Mouse (Mus musculus) small intestine, adult 2 months (tissue): ENCODE data around the gene Pgp.
"Not testable (repeated sequence)": the region's sequence is repeated elsewhere in the genome, so short reads cannot be mapped to it uniquely, and the experiment has no call there.

Experiments
- CTCF ChIP-seq: fragments of 200-500 bp; IDR thresholded peaks from 2 replicates; pipeline ENCODE4 v1.5.1; 2012; ENCODE audit warnings: low read depth, mild to moderate bottlenecking, control low read depth, inconsistent platforms, low read length, moderate library complexity, mixed read lengths; ENCODE audit not compliant: insufficient replicate concordance, insufficient read length; ENCODE audit errors: extremely low read depth
- POLR2A ChIP-seq: fragments of 200-500 bp; IDR thresholded peaks from 2 replicates; pipeline ENCODE4 v1.6.1; 2012; ENCODE audit warnings: low read depth, mild to moderate bottlenecking, control low read depth, inconsistent platforms, low read length, moderate library complexity

- TF ChIP-seq CTCF, POLR2A: not testable (repeated sequence)
These were observed 14.5 kb upstream of the Pgp start for GRCm38 (mm10) chr17:24455523-24456206.
